Mouse (Mus musculus) liver, adult 2 months (tissue): ENCODE measurements around the gene Zfp580. TPM values are rescaled to one million over a fixed set of nuclear protein-coding genes. Genes with fewer than 3 reads are reported as not detected.

ENCODE experiments used
- DNase-seq: peaks from one replicate; pipeline ENCODE4 v3.0.0-alpha.2; 2011; ENCODE audit warnings: low read depth, low spot score; ENCODE audit errors: extremely low read depth
- H3K27ac ChIP-seq: fragments of 200-500 bp; replicated peaks from 2 replicates; pipeline ENCODE4 v1.5.1; 2012; ENCODE audit warnings: low read depth, mild to moderate bottlenecking, control low read depth, inconsistent platforms, low read length; ENCODE audit not compliant: insufficient read depth
- H3K27me3 ChIP-seq: fragments of 200-500 bp; 2 replicates; pipeline ENCODE4 v1.6.1; 2012; ENCODE audit warnings: mild to moderate bottlenecking, moderate library complexity, low read length, inconsistent platforms; ENCODE audit not compliant: control insufficient read depth, insufficient read depth
- H3K36me3 ChIP-seq: fragments of 200-500 bp; 2 replicates; pipeline ENCODE4 v1.6.1; 2012; ENCODE audit warnings: low read length, inconsistent platforms; ENCODE audit not compliant: control insufficient read depth, insufficient read depth
- H3K4me1 ChIP-seq: fragments of 200-500 bp; 2 replicates; pipeline ENCODE4 v1.6.1; 2011; ENCODE audit warnings: low read length; ENCODE audit not compliant: control insufficient read depth, insufficient read depth
- H3K4me3 ChIP-seq: fragments of 200-500 bp; 2 replicates; pipeline ENCODE4 v1.5.1; 2011; ENCODE audit warnings: low read depth, mild to moderate bottlenecking, control low read depth, low read length, moderate library complexity; ENCODE audit not compliant: insufficient read depth
- H3K79me2 ChIP-seq: fragments of 200-500 bp; 2 replicates; pipeline ENCODE4 v1.6.1; 2012; ENCODE audit warnings: inconsistent platforms, mild to moderate bottlenecking, low read length, moderate library complexity; ENCODE audit not compliant: control insufficient read depth, insufficient read depth
- H3K9ac ChIP-seq: fragments of 200-500 bp; 2 replicates; pipeline ENCODE4 v1.6.1; 2012; ENCODE audit warnings: low read depth, mild to moderate bottlenecking, control low read depth, inconsistent platforms, low read length
- CTCF ChIP-seq: fragments of 200-500 bp; IDR thresholded peaks from 2 replicates; pipeline ENCODE4 v1.5.1; 2011; ENCODE audit warnings: low read depth, low read length, control low read depth
- POLR2A ChIP-seq: fragments of 200-500 bp; IDR thresholded peaks from 2 replicates; pipeline ENCODE4 v1.6.1; 2011; ENCODE audit warnings: low read length, control low read depth; ENCODE audit not compliant: insufficient read depth; ENCODE audit errors: extremely low read depth
- WGBS: fragments of 180-500 bp; shearing (Covaris S2); methylation state at CpG from one replicate; pipeline ENCODE4 v1.1.7; 2018; 5-methylcytosine and 5-hydroxymethylcytosine counted together
- polyA plus RNA-seq: library from polyadenylated mRNA; depleted of rRNA; stranded (reverse); fragments of >200 nt; gene quantifications from 2 replicates; pipeline ENCODE4 v1.2.3, GENCODE M21; 2012; rRNA removed
- total RNA-seq: library from RNA; depleted of rRNA; stranded (reverse); fragments of >200 nt; gene quantifications from 2 replicates; pipeline ENCODE4 v1.2.3, GENCODE M21; 2014; rRNA removed

Gene Zfp580
- total and polyA plus RNA-seq, 2 experiments = 0.18 to 1.9 TPM

DNA sequence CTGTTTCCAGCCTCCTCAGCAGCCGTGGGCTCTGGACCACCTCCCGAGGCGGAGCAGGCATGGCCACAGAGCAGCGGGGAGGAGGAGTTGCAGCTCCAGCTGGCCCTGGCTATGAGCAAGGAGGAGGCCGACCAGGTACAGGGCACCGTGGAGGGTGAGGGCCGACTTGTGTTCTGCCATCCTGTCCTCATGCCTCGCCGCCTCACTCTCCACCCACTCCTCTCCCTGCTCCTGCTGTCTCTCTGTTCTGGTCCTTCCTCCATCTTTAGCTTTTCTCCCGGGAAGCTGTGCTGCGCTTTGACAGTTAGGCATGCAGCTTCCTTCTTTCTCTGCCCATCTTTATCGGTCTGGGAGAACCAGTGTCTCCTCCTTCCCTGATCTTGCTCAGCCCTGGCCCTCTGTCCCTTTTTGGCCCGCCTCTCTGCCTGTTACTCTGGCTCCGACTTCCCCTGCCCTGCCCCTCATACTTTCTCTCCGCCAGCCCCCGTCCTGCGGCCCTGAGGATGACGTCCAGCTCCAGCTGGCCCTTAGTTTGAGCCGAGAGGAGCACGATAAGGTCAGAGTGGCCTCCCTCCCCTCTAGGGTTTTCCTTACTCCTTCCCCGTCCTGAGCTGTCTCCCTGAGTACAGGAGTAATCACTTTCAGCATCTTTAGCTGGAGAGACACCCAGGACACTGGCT lies 41.6 kb downstream of the Zfp580 start:
- 82% methylated on average over 21 of the region's 21 CpGs for WGBS
- DNase-seq = no peak
- peaks cover 17% of the 10 kb centered on the region for H3K36me3 ChIP-seq

DNA sequence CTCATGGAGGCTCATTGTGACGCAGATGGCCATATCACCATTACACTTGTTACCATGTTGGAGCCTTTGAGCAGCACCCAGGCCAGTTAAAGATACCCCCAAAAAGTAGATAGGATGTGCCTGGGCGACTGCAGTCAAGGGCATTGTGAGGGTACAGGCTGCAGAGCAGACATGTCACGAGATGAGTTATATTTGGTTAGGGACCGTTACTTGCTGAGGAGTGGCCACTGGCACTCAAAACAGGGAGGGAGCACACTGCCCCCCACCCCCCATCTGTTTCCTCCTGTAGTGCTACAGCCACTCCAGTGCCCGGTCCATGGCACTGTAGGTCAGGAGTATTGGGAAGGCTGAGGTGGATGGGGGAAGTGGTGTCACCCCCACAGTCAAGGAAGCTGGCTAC lies 47.4 kb downstream of the Zfp580 start:
- no peak overlapping the region for H3K27ac ChIP-seq
- H3K9ac ChIP-seq = no peak overlapping the region
- H3K36me3 ChIP-seq = peaks cover 22% of the 10 kb centered on the region
- TF ChIP-seq POLR2A = no peak
- TF ChIP-seq CTCF = no peak
- H3K79me2 ChIP-seq = no peaks in the 10 kb centered on the region
- WGBS = 90% methylated on average over 5 of the region's 5 CpGs
- DNase-seq = no peak
- H3K4me1 ChIP-seq = 0 out of 2 replicates have a peak, but pooled peaks cover 2% of the 10 kb centered on the region
- H3K4me3 ChIP-seq = no peak overlapping the region
- no peaks in the 10 kb centered on the region for H3K27me3 ChIP-seq

More for the DNA sequence above, 41.6 kb downstream of the Zfp580 start:
- H3K79me2 ChIP-seq = peaks cover 17% of the 10 kb centered on the region; the same call in 1 of the 2 replicates
- H3K27ac ChIP-seq = no peak overlapping the region
- peaks cover 11% of the 10 kb centered on the region for H3K4me1 ChIP-seq
- H3K9ac ChIP-seq = no peak overlapping the region
- H3K27me3 ChIP-seq = no peaks in the 10 kb centered on the region
- TF ChIP-seq CTCF (no peak), POLR2A (no peak)
- no peak overlapping the region for H3K4me3 ChIP-seq

DNA sequence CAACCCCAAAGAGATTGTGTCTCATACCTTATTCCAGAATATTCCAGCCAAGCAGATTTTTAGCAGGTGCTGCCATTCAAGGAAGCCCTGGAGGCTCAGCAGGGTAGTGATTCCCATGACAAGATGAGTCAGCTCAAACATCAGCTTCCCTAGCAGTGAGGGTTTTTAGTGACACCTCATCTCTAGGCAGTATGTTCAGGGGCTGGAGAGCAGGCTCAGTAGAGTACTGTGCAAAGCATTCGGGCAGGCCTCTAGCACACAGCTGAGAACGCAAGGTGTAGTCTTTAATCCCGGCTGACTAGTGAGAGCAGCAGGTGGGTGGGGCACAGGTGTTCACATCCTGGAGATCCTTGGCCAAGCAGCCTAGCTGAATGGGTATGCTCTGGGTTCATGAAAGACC lies 48.5 kb downstream of the Zfp580 start:
- H3K4me1 ChIP-seq = 0 out of 2 replicates have a peak, but pooled peaks cover 2% of the 10 kb centered on the region
- no peaks in the 10 kb centered on the region for H3K27me3 ChIP-seq
- peaks cover 20% of the 10 kb centered on the region for H3K36me3 ChIP-seq
- no peak overlapping the region for H3K4me3 ChIP-seq
- no peak overlapping the region for H3K9ac ChIP-seq
- TF ChIP-seq CTCF (no peak), POLR2A (no peak)
- no peaks in the 10 kb centered on the region for H3K79me2 ChIP-seq
- no peak for DNase-seq
- H3K27ac ChIP-seq = no peak overlapping the region
- 78% methylated on average over 3 of the region's 3 CpGs for WGBS

DNA sequence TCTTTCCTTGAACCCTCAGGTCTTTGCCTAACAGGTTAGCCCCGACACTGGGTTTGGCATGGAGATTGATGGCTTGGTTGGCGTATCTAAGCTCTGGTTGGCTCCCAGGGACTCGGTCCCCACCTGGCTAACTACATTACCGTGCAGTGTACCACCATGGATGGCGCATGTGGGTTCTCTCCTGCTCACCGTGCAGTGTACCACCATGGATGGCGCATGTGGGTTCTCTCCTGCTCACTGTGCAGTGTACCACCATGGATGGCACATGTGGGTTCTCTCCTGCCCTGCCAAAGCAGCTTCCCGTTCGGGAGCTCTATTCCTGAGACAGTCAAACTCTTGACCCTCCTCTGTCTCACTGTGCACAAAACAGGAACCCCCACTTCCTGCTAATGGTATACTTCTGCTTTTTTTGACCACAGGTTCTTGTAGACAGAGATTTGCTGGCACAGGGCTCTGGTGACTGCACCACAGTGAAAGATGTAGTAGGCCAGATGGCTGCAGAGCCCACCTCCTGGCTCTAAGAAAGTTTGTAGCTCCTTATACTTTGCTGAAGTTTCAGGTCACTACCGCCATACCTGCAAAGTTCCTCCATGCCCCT lies 49.8 kb downstream of the Zfp580 start:
- Histone ChIP-seq H3K36me3 (peaks cover 14% of the 10 kb centered on the region), H3K27ac (no peak overlapping the region), H3K27me3 (no peaks in the 10 kb centered on the region), H3K9ac (no peak overlapping the region), H3K79me2 (no peaks in the 10 kb centered on the region), H3K4me3 (no peak overlapping the region), H3K4me1 (0 out of 2 replicates have a peak, but pooled peaks cover 2% of the 10 kb centered on the region)
- WGBS = 81% methylated on average over 10 of the region's 10 CpGs
- no peak for TF ChIP-seq POLR2A
- TF ChIP-seq CTCF = no peak
- peak; percentile 39 for DNase-seq

DNA sequence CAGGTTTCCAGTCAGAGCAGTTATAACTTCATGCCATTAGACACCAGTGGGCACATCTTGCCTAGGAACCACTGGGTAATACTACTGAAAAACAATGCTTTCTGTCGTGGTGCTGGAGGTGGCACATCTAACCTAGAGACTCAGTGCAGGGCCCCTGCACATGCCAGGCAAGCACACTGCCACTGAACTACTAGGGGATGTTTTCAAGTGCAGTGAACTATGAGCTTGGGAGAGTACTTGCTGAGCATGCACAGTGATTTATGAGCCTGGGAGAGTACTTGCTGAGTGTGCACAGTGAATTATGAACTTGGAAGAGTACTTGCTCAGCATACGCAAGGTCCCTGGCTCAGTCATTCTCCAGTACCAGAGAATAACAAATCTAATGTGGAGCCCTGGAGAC lies 51.2 kb downstream of the Zfp580 start:
- TF ChIP-seq POLR2A (no peak), CTCF (no peak)
- Histone ChIP-seq H3K79me2 (no peaks in the 10 kb centered on the region), H3K36me3 (peaks cover 8% of the 10 kb centered on the region), H3K27me3 (no peaks in the 10 kb centered on the region), H3K4me3 (no peak overlapping the region), H3K9ac (no peak overlapping the region), H3K4me1 (0 out of 2 replicates have a peak, but pooled peaks cover 2% of the 10 kb centered on the region), H3K27ac (no peak overlapping the region)
- 86% methylated on average over 2 of the region's 2 CpGs for WGBS
- no peak for DNase-seq

Other genes starting within 250 kb of the Zfp580 start
- 22.4 and 24.2 TPM in 2 replicates for gene Ube2s, start 238.9 kb upstream of the Zfp580 start, total RNA-seq
- gene Ube2s, start 238.9 kb upstream of the Zfp580 start, polyA plus RNA-seq = 45.9 and 74.3 TPM in 2 replicates
- under 0.01 TPM in 1 of 2 replicates, not detected in the other for gene Shisa7, start 206.8 kb upstream of the Zfp580 start, total RNA-seq
- gene Shisa7, start 206.8 kb upstream of the Zfp580 start, polyA plus RNA-seq = 0.02 and 0.12 TPM in 2 replicates
- gene Isoc2b, start 181.3 kb upstream of the Zfp580 start, total RNA-seq = 23.6 and 40.2 TPM in 2 replicates
- gene Isoc2b, start 181.3 kb upstream of the Zfp580 start, polyA plus RNA-seq = 24.0 and 34.6 TPM in 2 replicates
- 54.3 and 63.5 TPM in 2 replicates for gene Isoc2a, start 174.4 kb upstream of the Zfp580 start, total RNA-seq
- gene Isoc2a, start 174.4 kb upstream of the Zfp580 start, polyA plus RNA-seq = 103 and 110 TPM in 2 replicates
- not detected in 2 replicates for gene Gm36210, start 145.0 kb upstream of the Zfp580 start, total RNA-seq
- gene Gm36210, start 145.0 kb upstream of the Zfp580 start, polyA plus RNA-seq = 0.13 TPM in 1 of 2 replicates, not detected in the other
- 0.55 and 0.74 TPM in 2 replicates for gene Zfp628, start 136.3 kb upstream of the Zfp580 start, total RNA-seq
- gene Zfp628, start 136.3 kb upstream of the Zfp580 start, polyA plus RNA-seq = 6.2 and 8.3 TPM in 2 replicates
- 0.20 and 0.28 TPM in 2 replicates for gene Nat14, start 129.5 kb upstream of the Zfp580 start, total RNA-seq
- 0.66 and 0.75 TPM in 2 replicates for gene Nat14, start 129.5 kb upstream of the Zfp580 start, polyA plus RNA-seq
- gene Ssc5d, start 125.8 kb upstream of the Zfp580 start, total RNA-seq = 0.07 and 0.18 TPM in 2 replicates
- gene Ssc5d, start 125.8 kb upstream of the Zfp580 start, polyA plus RNA-seq = 0.14 and 0.26 TPM in 2 replicates
- gene Sbk2, start 87.1 kb upstream of the Zfp580 start, total RNA-seq = not detected in 2 replicates
- 0.12 TPM in 1 of 2 replicates, not detected in the other for gene Sbk2, start 87.1 kb upstream of the Zfp580 start, polyA plus RNA-seq
- gene Sbk3, start 80.4 kb upstream of the Zfp580 start, total RNA-seq = not detected in 2 replicates
- not detected in 2 replicates for gene Sbk3, start 80.4 kb upstream of the Zfp580 start, polyA plus RNA-seq
- gene Zfp579, start 55.4 kb upstream of the Zfp580 start, total RNA-seq = 1.2 TPM in 2 replicates
- gene Zfp579, start 55.4 kb upstream of the Zfp580 start, polyA plus RNA-seq = 10.8 and 13.0 TPM in 2 replicates
- 6.7 and 10.7 TPM in 2 replicates for gene Zfp524, start 37.1 kb upstream of the Zfp580 start, total RNA-seq
- 38.3 and 41.1 TPM in 2 replicates for gene Zfp524, start 37.1 kb upstream of the Zfp580 start, polyA plus RNA-seq
- gene Fiz1, start 36.8 kb upstream of the Zfp580 start, total RNA-seq = 6.2 and 6.8 TPM in 2 replicates
- 18.0 and 19.3 TPM in 2 replicates for gene Fiz1, start 36.8 kb upstream of the Zfp580 start, polyA plus RNA-seq
- 0.55 and 1.1 TPM in 2 replicates for gene Gm44973, start 36.0 kb upstream of the Zfp580 start, total RNA-seq
- gene Gm44973, start 36.0 kb upstream of the Zfp580 start, polyA plus RNA-seq = not detected in 2 replicates
- 4.1 and 4.3 TPM in 2 replicates for gene Zfp865, start 31.2 kb upstream of the Zfp580 start, total RNA-seq
- gene Zfp865, start 31.2 kb upstream of the Zfp580 start, polyA plus RNA-seq = 11.2 and 14.6 TPM in 2 replicates
- gene Ccdc106, start 31.0 kb upstream of the Zfp580 start, total RNA-seq = 0.20 and 0.28 TPM in 2 replicates
- 0.30 and 0.35 TPM in 2 replicates for gene Ccdc106, start 31.0 kb upstream of the Zfp580 start, polyA plus RNA-seq
- gene 4632433K11Rik, start 17.4 kb upstream of the Zfp580 start, total RNA-seq = 0.28 TPM in 1 of 2 replicates, not detected in the other
- not detected in 2 replicates for gene 4632433K11Rik, start 17.4 kb upstream of the Zfp580 start, polyA plus RNA-seq
- gene Zfp784, start 13.1 kb upstream of the Zfp580 start, total RNA-seq = 2.4 and 2.8 TPM in 2 replicates
- gene Zfp784, start 13.1 kb upstream of the Zfp580 start, polyA plus RNA-seq = 2.7 and 2.9 TPM in 2 replicates
- gene U2af2, start 10.6 kb downstream of the Zfp580 start, total RNA-seq = 30.4 and 35.2 TPM in 2 replicates
- gene U2af2, start 10.6 kb downstream of the Zfp580 start, polyA plus RNA-seq = 70.6 and 90.4 TPM in 2 replicates
- 54.2 and 81.8 TPM in 2 replicates for gene Epn1, start 28.7 kb downstream of the Zfp580 start, total RNA-seq
- gene Epn1, start 28.7 kb downstream of the Zfp580 start, polyA plus RNA-seq = 203 and 212 TPM in 2 replicates
- not detected in 2 replicates for gene Rfpl4, start 65.4 kb downstream of the Zfp580 start, total RNA-seq
- not detected in 2 replicates for gene Rfpl4, start 65.4 kb downstream of the Zfp580 start, polyA plus RNA-seq
- 1.7 and 2.7 TPM in 2 replicates for gene Rasl2-9, start 74.4 kb downstream of the Zfp580 start, total RNA-seq
- 0.45 TPM in 2 replicates for gene Rasl2-9, start 74.4 kb downstream of the Zfp580 start, polyA plus RNA-seq
- not detected in 2 replicates for gene Vmn1r55, start 98.1 kb downstream of the Zfp580 start, total RNA-seq
- gene Vmn1r55, start 98.1 kb downstream of the Zfp580 start, polyA plus RNA-seq = not detected in 2 replicates
- gene Vmn1r56, start 145.2 kb downstream of the Zfp580 start, total RNA-seq = not detected in 2 replicates
- gene Vmn1r56, start 145.2 kb downstream of the Zfp580 start, polyA plus RNA-seq = not detected in 2 replicates
- gene Vmn1r57, start 167.0 kb downstream of the Zfp580 start, total RNA-seq = not detected in 2 replicates
- not detected in 2 replicates for gene Vmn1r57, start 167.0 kb downstream of the Zfp580 start, polyA plus RNA-seq